Mouse (Mus musculus) heart, adult 2 months (tissue): ENCODE data around the gene Rhog.

Experiments used
- CTCF ChIP-seq: fragments of 200-600 bp; IDR thresholded peaks from 2 replicates; pipeline ENCODE4 v1.8.1; 2022; ENCODE audit warnings: antibody characterized with exemption, mild to moderate bottlenecking, moderate library complexity
- EP300 ChIP-seq: fragments of 200-500 bp; IDR thresholded peaks from 2 replicates; pipeline ENCODE4 v1.6.1; 2011; ENCODE audit warnings: low read depth, low read length, control low read depth; ENCODE audit not compliant: insufficient read depth
- POLR2A ChIP-seq: fragments of 200-500 bp; IDR thresholded peaks from 2 replicates; pipeline ENCODE4 v1.6.1; 2011; ENCODE audit warnings: mild to moderate bottlenecking, low read depth, low read length, control low read depth; ENCODE audit not compliant: insufficient read depth

DNA sequence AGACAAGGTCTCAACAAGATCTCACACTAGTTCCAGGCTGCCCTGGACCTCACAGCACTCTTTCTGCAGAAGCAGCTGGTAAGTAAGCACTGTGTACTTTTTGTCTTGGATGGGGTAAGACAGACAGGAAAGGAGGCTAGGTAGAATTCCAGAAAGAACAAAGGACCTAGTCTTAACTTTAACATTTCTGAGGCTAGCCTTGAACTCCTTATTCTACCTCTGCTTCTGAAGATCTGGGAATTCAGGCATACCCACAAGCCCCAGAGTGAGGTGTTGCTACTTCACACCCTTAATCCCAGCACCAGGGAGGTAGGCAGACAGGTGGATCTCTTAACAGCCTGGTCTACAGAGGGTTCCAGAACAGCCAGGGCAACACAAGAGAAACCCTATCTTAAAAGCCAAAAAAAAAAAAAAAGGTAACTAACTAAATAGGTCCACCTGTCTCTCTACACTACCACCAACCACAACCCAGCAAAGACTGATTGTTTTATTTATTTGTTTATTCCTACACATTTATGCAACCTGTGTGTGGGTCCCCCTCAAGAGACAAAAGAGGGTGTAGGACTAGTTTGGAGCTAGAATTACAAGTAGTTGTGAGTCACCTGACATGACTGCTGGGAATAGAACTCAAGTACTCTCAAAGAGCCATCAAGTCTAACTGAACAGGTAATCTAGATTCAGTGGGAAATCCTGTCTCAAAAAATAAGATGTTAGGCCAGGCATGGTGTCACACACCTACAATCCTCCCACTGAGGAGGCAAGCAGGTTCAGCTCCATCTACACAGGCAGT lies 54.7 kb downstream of the Rhog start:
- TF ChIP-seq POLR2A (no peak), EP300 (no peak), CTCF (no peak)
